Mouse (Mus musculus) c-Kit-positive CD71-positive TER-119-positive erythroid progenitor cells, embryonic 14.5 days (primary cell): ENCODE measurements at regions not wholly inside any gene's neighbourhood (a gene's known extent, or its start where the extent isn't known, plus 50 kb on each side); places are given as distances from the start of the nearest gene placed in this dataset.

ENCODE experiments used
- DNase-seq: peaks from one replicate; pipeline ENCODE4 v3.0.0-alpha.2; 2013; ENCODE audit warnings: low spot score

GRCm38 (mm10) chr1:179906115-179906514 is 54.2 kb upstream of the Cdc42bpa start:
- DNase-seq = no peak

GRCm38 (mm10) chr1:179892711-179893110 is 67.6 kb upstream of the Cdc42bpa start:
- DNase-seq = no peak

GRCm38 (mm10) chr1:179887921-179888320 is 72.4 kb upstream of the Cdc42bpa start:
- no peak for DNase-seq

DNA sequence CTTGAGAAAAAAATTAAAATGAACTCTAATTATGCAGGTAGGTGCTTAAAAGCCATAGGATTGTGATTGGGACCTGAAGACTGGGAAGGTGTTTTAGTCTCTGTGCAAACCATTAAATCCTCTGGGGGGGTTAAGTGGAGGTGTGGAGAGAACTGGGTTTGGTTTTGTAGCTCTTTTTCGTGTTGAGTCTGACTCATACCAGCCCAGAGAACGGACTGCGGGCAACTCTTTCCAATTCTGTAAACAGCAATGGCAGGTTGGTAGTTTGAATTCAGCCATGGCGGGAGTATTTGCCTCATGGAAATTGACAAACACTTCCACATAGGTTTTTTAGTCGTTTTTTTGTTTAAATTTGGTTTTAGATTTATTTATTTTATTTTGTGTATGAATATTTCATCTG is 77.7 kb upstream of the Ahctf1 start:
- DNase-seq = no peak

DNA sequence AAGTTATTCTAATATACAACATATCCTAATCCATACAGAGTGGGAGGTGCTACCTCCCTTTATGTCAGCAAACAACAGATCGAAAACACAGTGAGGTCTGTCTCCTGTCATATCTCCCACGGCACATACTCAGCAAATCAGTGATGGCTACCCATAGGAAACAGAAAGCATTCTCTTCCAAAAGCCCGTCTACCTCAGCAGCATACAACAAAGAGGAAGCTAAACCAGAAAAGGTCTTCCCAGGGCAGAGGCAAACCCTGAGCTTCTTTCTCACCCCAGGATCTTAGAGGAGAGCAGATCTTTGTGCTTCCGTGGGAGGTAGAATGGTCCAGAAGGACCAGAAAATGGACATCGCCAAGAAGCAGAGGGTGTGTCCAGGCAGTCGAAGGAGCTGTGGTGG is 74.4 kb upstream of the Ahctf1 start:
- DNase-seq = no peak

DNA sequence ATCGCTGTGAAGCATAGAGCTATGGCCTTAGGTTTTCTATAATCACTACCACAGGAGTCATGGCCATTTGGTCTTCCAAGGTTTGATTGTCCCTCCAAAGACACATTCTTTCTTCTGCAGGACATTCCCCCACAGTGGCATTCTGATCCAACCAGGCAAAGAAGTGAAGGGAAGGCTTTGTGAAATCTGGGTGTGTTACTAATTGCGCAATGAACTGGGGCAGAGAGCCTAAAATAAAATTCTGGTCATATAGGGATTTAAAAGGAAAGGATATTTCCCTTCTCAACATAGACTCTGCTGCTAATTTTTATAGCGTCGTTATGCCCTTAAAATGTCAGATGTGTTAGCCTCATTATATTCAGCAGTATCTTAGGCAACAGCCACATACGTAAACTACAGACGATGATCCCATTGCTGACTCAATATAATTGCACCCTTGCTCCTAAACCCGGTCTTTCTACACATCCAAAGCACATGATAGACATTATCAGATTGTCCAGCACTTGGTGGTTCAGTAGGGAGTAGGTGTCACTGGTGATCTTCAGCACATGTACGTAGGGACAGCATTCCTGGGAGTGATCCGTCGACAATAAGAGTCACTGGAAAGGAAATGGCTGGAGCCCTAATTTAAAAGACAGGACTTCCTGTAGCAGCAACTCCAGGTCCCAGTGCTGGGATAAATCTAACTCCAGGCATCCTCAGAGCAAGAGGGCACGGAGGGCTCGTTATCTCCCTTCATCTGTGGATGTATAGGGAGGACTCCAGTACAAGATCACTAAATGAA is 70.5 kb upstream of the Ahctf1 start:
- no peak for DNase-seq

GRCm38 (mm10) chr1:179871961-179872360 is 68.5 kb upstream of the Ahctf1 start:
- DNase-seq = no peak

DNA sequence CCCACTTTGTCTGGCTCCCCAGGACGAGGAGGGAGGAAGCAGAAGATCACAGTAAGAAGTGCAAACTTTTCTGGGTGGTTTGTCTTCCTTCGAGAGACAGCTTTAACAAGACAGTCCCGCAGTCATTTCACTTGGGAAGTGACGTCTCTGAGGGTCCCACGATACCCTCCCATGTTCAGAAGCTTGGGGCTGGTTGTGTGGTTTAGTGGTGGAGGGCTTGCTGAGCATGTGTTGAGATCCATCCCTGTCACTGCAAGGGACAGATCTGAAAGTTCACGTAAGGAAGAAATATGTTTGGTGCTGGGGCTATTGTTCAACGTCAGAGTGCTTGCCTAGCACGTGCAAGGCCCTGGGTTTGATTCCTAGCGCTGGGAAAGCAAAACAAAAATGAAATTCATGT is 65.2 kb upstream of the Ahctf1 start:
- DNase-seq = no peak

DNA sequence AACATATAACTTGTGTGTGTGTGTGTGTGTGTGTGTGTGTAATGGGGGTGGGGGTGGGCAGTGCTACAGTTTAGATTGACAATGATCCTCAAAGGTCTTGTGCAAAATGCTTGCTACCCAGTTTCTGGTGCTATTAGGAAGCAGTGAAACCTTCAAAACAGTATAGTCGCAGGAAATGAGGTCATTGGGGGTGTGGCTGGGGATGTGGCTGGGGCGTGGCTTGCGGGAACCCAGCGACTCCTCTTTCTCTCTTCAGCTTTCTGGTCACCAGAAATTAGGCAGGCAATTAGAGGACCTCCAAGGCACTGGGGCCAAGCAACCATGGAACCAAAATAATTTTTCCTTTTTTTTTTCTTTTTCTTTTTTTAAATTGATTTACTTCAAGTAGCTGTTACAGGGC is 64.0 kb upstream of the Ahctf1 start:
- DNase-seq = no peak

GRCm38 (mm10) chr1:179866056-179866772 is 62.7 kb upstream of the Ahctf1 start:
- DNase-seq = no peak

DNA sequence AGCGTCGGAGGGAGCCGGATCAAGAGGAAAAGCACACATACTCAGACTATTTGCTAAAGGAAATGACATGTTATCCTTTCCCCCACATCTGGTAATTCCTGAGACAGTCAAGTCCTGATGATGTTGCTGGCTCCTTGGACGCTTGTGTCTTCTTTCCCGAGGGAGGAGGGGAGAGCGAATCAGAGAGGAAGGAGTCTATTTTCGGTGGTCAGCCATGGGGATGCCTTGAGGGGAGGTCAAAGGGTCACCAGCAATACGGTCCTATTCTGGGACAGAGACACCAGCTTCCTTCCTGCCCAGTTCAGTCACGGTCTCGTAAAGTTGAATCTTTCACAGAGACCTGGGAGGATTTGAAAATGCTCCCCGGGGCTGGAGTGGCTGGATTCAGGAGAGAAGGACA is 62.1 kb upstream of the Ahctf1 start:
- no peak for DNase-seq

GRCm38 (mm10) chr1:179864537-179865226 is 61.2 kb upstream of the Ahctf1 start:
- DNase-seq = no peak

GRCm38 (mm10) chr1:179863420-179863819 is 59.9 kb upstream of the Ahctf1 start:
- DNase-seq = no peak

GRCm38 (mm10) chr1:179862941-179863340 is 59.5 kb upstream of the Ahctf1 start:
- DNase-seq = no peak

GRCm38 (mm10) chr1:179861776-179862175 is 58.3 kb upstream of the Ahctf1 start:
- DNase-seq = no peak

GRCm38 (mm10) chr1:179859552-179859902 is 56.0 kb upstream of the Ahctf1 start:
- DNase-seq = no peak

DNA sequence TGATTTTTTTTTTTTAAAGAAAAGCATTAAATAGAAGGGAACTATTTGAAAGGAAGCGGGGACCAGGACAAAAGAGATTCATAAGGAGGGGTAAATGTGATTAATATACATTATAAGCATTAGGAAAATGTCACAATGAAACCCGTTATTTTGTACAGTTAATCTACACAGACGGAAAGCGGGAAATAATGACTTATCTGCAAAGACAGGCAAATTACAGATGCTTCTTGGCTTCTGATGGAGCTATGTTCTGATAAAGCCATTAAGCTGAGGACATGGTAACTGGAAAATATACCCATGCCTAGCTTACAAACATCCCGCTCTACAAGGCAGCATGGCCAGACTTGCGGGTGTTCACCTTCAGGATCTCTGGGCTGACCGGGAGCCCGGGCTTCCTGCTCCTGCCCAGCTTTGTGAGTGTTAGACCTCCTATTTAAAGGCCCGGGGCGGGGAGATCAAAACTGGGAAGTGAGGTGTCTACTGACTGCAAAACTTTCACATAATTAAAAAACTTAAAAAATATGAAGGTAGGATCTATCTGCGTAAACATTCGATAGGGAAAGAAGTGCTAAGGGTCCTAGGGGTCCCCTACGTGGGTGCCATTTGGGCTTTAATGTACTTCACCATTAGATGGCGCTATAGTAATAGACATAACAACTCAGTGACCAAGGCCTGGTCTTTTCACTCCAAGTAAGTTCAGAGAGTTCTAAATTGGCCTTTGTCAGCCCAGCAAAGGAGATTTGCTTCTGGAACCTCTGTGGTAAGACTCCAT is 55.5 kb upstream of the Ahctf1 start:
- DNase-seq = peak; percentile 73

GRCm38 (mm10) chr1:179854288-179854965 is 50.9 kb upstream of the Ahctf1 start:
- DNase-seq = peak; percentile 65
